Mouse (Mus musculus) embryonic facial prominence, embryonic 15.5 days (tissue): Measurements from ENCODE around the gene Gse1. TPM values are rescaled to one million over a fixed set of nuclear protein-coding genes. Genes with fewer than 3 reads are reported as not detected.
A peak's percentile ranks its signal among the peaks of the same experiment; 100 is the strongest.

Experiments
- ATAC-seq: fragments of 200-750 bp; cut with Nextera tagmentation; 2 replicates; pipeline ENCODE4 v1.8.0; 2017; ENCODE audit warnings: low read depth, moderate TSS enrichment; ENCODE audit not compliant: insufficient number of reproducible peaks, low FRiP score, low TSS enrichment
- H3K27ac ChIP-seq: fragments of 300-500 bp; sonication (generic); replicated peaks from 2 replicates; pipeline ENCODE4 v1.5.1; 2015; ENCODE audit warnings: mild to moderate bottlenecking, inconsistent platforms
- H3K27me3 ChIP-seq: fragments of 300-500 bp; sonication (generic); 2 replicates; pipeline ENCODE4 v1.6.1; 2015; ENCODE audit warnings: inconsistent platforms
- H3K36me3 ChIP-seq: fragments of 300-500 bp; sonication (generic); 2 replicates; pipeline ENCODE4 v1.6.1; 2015; ENCODE audit warnings: mild to moderate bottlenecking, inconsistent platforms
- H3K4me1 ChIP-seq: fragments of 300-500 bp; sonication (generic); 2 replicates; pipeline ENCODE4 v1.6.1; 2015; ENCODE audit warnings: inconsistent platforms
- H3K4me2 ChIP-seq: fragments of 300-500 bp; sonication (generic); replicated peaks from 2 replicates; pipeline ENCODE4 v1.6.1; 2015; ENCODE audit warnings: mild to moderate bottlenecking, inconsistent platforms
- H3K4me3 ChIP-seq: fragments of 300-500 bp; sonication (generic); replicated peaks from 2 replicates; pipeline ENCODE4 v1.5.1; 2015; ENCODE audit warnings: mild to moderate bottlenecking, inconsistent platforms
- H3K9ac ChIP-seq: fragments of 300-500 bp; sonication (generic); 2 replicates; pipeline ENCODE4 v1.6.1; 2015; ENCODE audit warnings: inconsistent platforms
- H3K9me3 ChIP-seq: fragments of 300-500 bp; sonication (generic); replicated peaks from 2 replicates; pipeline ENCODE4 v1.6.1; 2016; ENCODE audit warnings: inconsistent platforms
- WGBS: fragments of 180-500 bp; shearing (Covaris S2); methylation state at CpG from one replicate; pipeline ENCODE4 v1.1.7; 2015; 5-methylcytosine and 5-hydroxymethylcytosine counted together
- polyA plus RNA-seq: library from polyadenylated mRNA; unstranded; fragments of >200 nt; fragmentation: Nextera tagmentation; extraction: Ambion mirVana; gene quantifications from 2 replicates; pipeline ENCODE4 v1.2.1, GENCODE M21; 2015

Gene Gse1
- polyA plus RNA-seq, 1 experiment from 2014 or later, result 11.1 TPM

- no peak overlapping the region for H3K4me2 ChIP-seq
- H3K27ac ChIP-seq, result no peak overlapping the region
- no peak for ATAC-seq
- H3K4me3 ChIP-seq, result no peak overlapping the region
- no peaks in the 10 kb centered on the region for H3K36me3 ChIP-seq
- no peaks in the 10 kb centered on the region for H3K27me3 ChIP-seq
- H3K9me3 ChIP-seq, result no peaks in the 10 kb centered on the region
- H3K9ac ChIP-seq, result no peak overlapping the region
- H3K4me1 ChIP-seq, result peaks cover 74% of the 10 kb centered on the region
- 68% methylated on average over 5 of the region's 5 CpGs for WGBS
These were observed 315.9 kb downstream of the Gse1 start for GRCm38 (mm10) chr8:120544155-120544554.

GRCm38 (mm10) chr8:120547562-120547961, 319.3 kb downstream of the Gse1 start:
- no peak overlapping the region for H3K4me2 ChIP-seq
- WGBS, result 64% methylated on average over 9 of the region's 9 CpGs
- H3K27me3 ChIP-seq, result no peaks in the 10 kb centered on the region
- no peak overlapping the region for H3K4me3 ChIP-seq
- H3K27ac ChIP-seq, result no peak overlapping the region
- no peaks in the 10 kb centered on the region for H3K9me3 ChIP-seq
- peaks cover 87% of the 10 kb centered on the region for H3K4me1 ChIP-seq
- no peaks in the 10 kb centered on the region for H3K36me3 ChIP-seq
- no peak for ATAC-seq
- H3K9ac ChIP-seq, result no peak overlapping the region

- Histone ChIP-seq H3K4me1 (peaks cover 86% of the 10 kb centered on the region), H3K4me2 (no peak overlapping the region), H3K9ac (no peak overlapping the region), H3K27ac (no peak overlapping the region; the same call in 1 of the 2 replicates), H3K9me3 (no peaks in the 10 kb centered on the region), H3K36me3 (no peaks in the 10 kb centered on the region), H3K4me3 (no peak overlapping the region), H3K27me3 (no peaks in the 10 kb centered on the region)
- ATAC-seq, result 0 out of 2 replicates have a peak, but pooled peaks have one; percentile 20
- 49% methylated on average over 16 of the region's 16 CpGs for WGBS
These were observed 320.1 kb downstream of the Gse1 start for GRCm38 (mm10) chr8:120548313-120548761.

- Histone ChIP-seq H3K36me3 (peaks cover 9% of the 10 kb centered on the region), H3K4me3 (0 out of 2 replicates have a peak overlapping the region, but pooled peaks have one; percentile 9), H3K9ac (no peak overlapping the region), H3K4me1 (peaks cover 88% of the 10 kb centered on the region), H3K4me2 (peak overlapping the region; percentile 35), H3K27ac (peak overlapping the region; percentile 39; the same call in 1 of the 2 replicates), H3K9me3 (no peaks in the 10 kb centered on the region), H3K27me3 (no peaks in the 10 kb centered on the region)
- WGBS, result 11% methylated on average over 25 of the region's 25 CpGs
- no peak for ATAC-seq
These were observed 321.2 kb downstream of the Gse1 start for GRCm38 (mm10) chr8:120549321-120549921.

- Histone ChIP-seq H3K4me3 (no peak overlapping the region), H3K4me2 (peak overlapping the region; percentile 35), H3K9ac (no peak overlapping the region), H3K4me1 (peaks cover 93% of the 10 kb centered on the region), H3K9me3 (no peaks in the 10 kb centered on the region), H3K36me3 (peaks cover 13% of the 10 kb centered on the region), H3K27me3 (no peaks in the 10 kb centered on the region), H3K27ac (peak overlapping the region; percentile 39; the same call in 1 of the 2 replicates)
- 29% methylated on average over 11 of the region's 11 CpGs for WGBS
- no peak for ATAC-seq
These were observed 321.7 kb downstream of the Gse1 start for GRCm38 (mm10) chr8:120549922-120550321.

GRCm38 (mm10) chr8:120550430-120550829, 322.2 kb downstream of the Gse1 start:
- Histone ChIP-seq H3K4me1 (peaks cover 97% of the 10 kb centered on the region), H3K9me3 (no peaks in the 10 kb centered on the region), H3K36me3 (peaks cover 13% of the 10 kb centered on the region), H3K27me3 (no peaks in the 10 kb centered on the region), H3K4me3 (no peak overlapping the region), H3K4me2 (no peak overlapping the region), H3K9ac (no peak overlapping the region), H3K27ac (peak overlapping the region; percentile 39; the same call in 1 of the 2 replicates)
- ATAC-seq, result no peak
- 34% methylated on average over 12 of the region's 12 CpGs for WGBS

GRCm38 (mm10) chr8:120550937-120551676, 322.9 kb downstream of the Gse1 start:
- Histone ChIP-seq H3K27me3 (no peaks in the 10 kb centered on the region), H3K4me3 (no peak overlapping the region), H3K9me3 (no peaks in the 10 kb centered on the region), H3K4me2 (no peak overlapping the region), H3K36me3 (peaks cover 13% of the 10 kb centered on the region), H3K27ac (no peak overlapping the region), H3K4me1 (peaks cover 97% of the 10 kb centered on the region), H3K9ac (no peak overlapping the region)
- 69% methylated on average over 11 of the region's 11 CpGs for WGBS
- ATAC-seq, result no peak

- H3K27ac ChIP-seq, result no peak overlapping the region
- 73% methylated on average over 3 of the region's 3 CpGs for WGBS
- no peaks in the 10 kb centered on the region for H3K9me3 ChIP-seq
- H3K4me3 ChIP-seq, result no peak overlapping the region
- no peak overlapping the region for H3K4me2 ChIP-seq
- peaks cover 13% of the 10 kb centered on the region for H3K36me3 ChIP-seq
- peaks cover 97% of the 10 kb centered on the region for H3K4me1 ChIP-seq
- no peak overlapping the region for H3K9ac ChIP-seq
- no peaks in the 10 kb centered on the region for H3K27me3 ChIP-seq
- ATAC-seq, result no peak
These were observed 323.4 kb downstream of the Gse1 start for GRCm38 (mm10) chr8:120551677-120551980.

GRCm38 (mm10) chr8:120552509-120552908, 324.3 kb downstream of the Gse1 start:
- no peaks in the 10 kb centered on the region for H3K9me3 ChIP-seq
- H3K4me1 ChIP-seq, result peaks cover 97% of the 10 kb centered on the region
- 83% methylated on average over 11 of the region's 11 CpGs for WGBS
- no peak for ATAC-seq
- H3K27ac ChIP-seq, result no peak overlapping the region
- no peak overlapping the region for H3K9ac ChIP-seq
- no peak overlapping the region for H3K4me2 ChIP-seq
- H3K27me3 ChIP-seq, result no peaks in the 10 kb centered on the region
- H3K4me3 ChIP-seq, result no peak overlapping the region
- H3K36me3 ChIP-seq, result peaks cover 13% of the 10 kb centered on the region

GRCm38 (mm10) chr8:120553441-120554123, 325.3 kb downstream of the Gse1 start:
- Histone ChIP-seq H3K9ac (no peak overlapping the region), H3K27ac (no peak overlapping the region), H3K27me3 (no peaks in the 10 kb centered on the region), H3K4me2 (no peak overlapping the region), H3K36me3 (peaks cover 13% of the 10 kb centered on the region), H3K4me1 (peaks cover 97% of the 10 kb centered on the region), H3K4me3 (no peak overlapping the region), H3K9me3 (no peaks in the 10 kb centered on the region)
- ATAC-seq, result no peak
- 89% methylated on average over 24 of the region's 24 CpGs for WGBS

GRCm38 (mm10) chr8:120554466-120555039, 326.3 kb downstream of the Gse1 start:
- no peak overlapping the region for H3K4me2 ChIP-seq
- no peak overlapping the region for H3K27ac ChIP-seq
- WGBS, result 92% methylated on average over 18 of the region's 18 CpGs
- peaks cover 97% of the 10 kb centered on the region for H3K4me1 ChIP-seq
- no peak overlapping the region for H3K4me3 ChIP-seq
- H3K36me3 ChIP-seq, result peaks cover 13% of the 10 kb centered on the region
- no peak overlapping the region for H3K9ac ChIP-seq
- no peak for ATAC-seq
- H3K27me3 ChIP-seq, result no peaks in the 10 kb centered on the region
- no peaks in the 10 kb centered on the region for H3K9me3 ChIP-seq
